Mouse (Mus musculus): ENCODE measurements around the gene Rpp30. TPM values are rescaled to one million over a fixed set of nuclear protein-coding genes. Genes with fewer than 3 reads are reported as not detected.

The Rpp30 gene
- polyA plus RNA-seq (2015; fragmentation: Nextera tagmentation; extraction: Ambion mirVana) = 85.3 and 89.3 TPM in 2 replicates

- peak within 1 kb of the TSS; percentile 24 for H3K27ac ChIP-seq
- ATAC-seq (ENCODE audit: borderline replicate concordance, extremely low read depth, low FRiP score, low TSS enrichment) = peak; percentile 95
- H3K27me3 ChIP-seq = no peaks in the 10 kb centered on the region
- H3K9me3 ChIP-seq = no peaks in the 10 kb centered on the region
- H3K4me3 ChIP-seq = peak within 1 kb of the TSS; percentile 78
- 2% methylated on average over 34 of the region's 34 CpGs for WGBS
- H3K4me2 ChIP-seq = peak within 1 kb of the TSS; percentile 83
- peaks cover 8% of the 10 kb centered on the region for H3K4me1 ChIP-seq
- H3K9ac ChIP-seq = peak within 1 kb of the TSS; percentile 65
- H3K36me3 ChIP-seq = peaks cover 7% of the 10 kb centered on the region; the same call in 1 of the 2 replicates
Observed at GRCm38 (mm10) chr19:36083262-36084225, at the start of gene Rpp30. Gene Rpp30 (plus strand): TSS chr19:36083716.

GRCm38 (mm10) chr19:36046046-36046445 is 37.5 kb upstream of the Rpp30 start:
- H3K4me1 ChIP-seq = no peaks in the 10 kb centered on the region
- no peak for ATAC-seq (ENCODE audit: borderline replicate concordance, extremely low read depth, low FRiP score, low TSS enrichment)
- 72% methylated on average over 7 of the region's 7 CpGs for WGBS

GRCm38 (mm10) chr19:36056502-36057221 is 26.9 kb upstream of the Rpp30 start:
- H3K36me3 ChIP-seq = no peaks in the 10 kb centered on the region
- no peaks in the 10 kb centered on the region for H3K9me3 ChIP-seq
- H3K4me3 ChIP-seq = peak overlapping the region; percentile 51
- H3K27ac ChIP-seq = no peak overlapping the region
- WGBS = 7% methylated on average over 49 of the region's 49 CpGs
- ATAC-seq (ENCODE audit: borderline replicate concordance, extremely low read depth, low FRiP score, low TSS enrichment) = peak; percentile 46
- peaks cover 9% of the 10 kb centered on the region for H3K4me1 ChIP-seq
- H3K4me2 ChIP-seq = peak overlapping the region; percentile 96
- H3K27me3 ChIP-seq = peaks cover 56% of the 10 kb centered on the region
- H3K9ac ChIP-seq = 0 out of 2 replicates have a peak overlapping the region, but pooled peaks have one; percentile 13

More at GRCm38 (mm10) chr19:36046046-36046445, 37.5 kb upstream of the Rpp30 start:
- Histone ChIP-seq H3K9me3 (no peaks in the 10 kb centered on the region), H3K4me2 (no peak overlapping the region), H3K27me3 (no peaks in the 10 kb centered on the region), H3K9ac (no peak overlapping the region), H3K36me3 (no peaks in the 10 kb centered on the region), H3K27ac (no peak overlapping the region), H3K4me3 (no peak overlapping the region)

DNA sequence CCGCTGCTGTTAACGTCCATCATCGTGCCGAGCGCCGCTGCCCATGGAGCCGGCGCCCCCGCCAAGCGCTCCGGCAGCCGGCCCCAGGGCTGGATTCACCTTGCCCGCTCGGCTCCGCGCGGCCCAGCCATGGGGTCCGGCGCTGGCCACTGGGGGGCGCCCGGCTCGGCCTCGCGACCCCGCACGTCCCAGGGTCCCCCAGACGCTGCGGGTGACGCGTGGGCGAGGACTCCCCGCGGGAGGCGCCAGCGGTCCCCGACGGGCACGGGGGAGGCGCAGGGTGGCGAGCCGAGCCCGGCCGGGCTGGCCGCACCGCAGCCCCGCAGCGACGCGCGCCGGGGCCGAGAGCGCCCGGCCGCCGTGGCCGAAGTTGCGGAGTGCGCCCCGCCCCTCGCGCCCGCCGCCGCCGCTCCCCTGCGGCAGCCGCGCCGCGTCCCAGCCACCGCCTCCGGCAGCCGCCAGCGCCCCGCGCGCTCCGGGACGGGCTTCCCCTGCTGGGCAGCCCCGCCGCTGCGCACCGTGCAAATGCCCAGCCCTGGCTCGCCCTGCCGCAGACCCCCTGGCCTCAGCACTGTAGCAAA is 26.2 kb upstream of the Rpp30 start, which contains the start of gene Htr7:
TSS of gene Htr7 (minus strand) at position 277 of the 581 bp plus-strand sequence.
- no peaks in the 10 kb centered on the region for H3K36me3 ChIP-seq
- peaks cover 9% of the 10 kb centered on the region for H3K4me1 ChIP-seq
- H3K9me3 ChIP-seq = no peaks in the 10 kb centered on the region
- H3K4me2 ChIP-seq = peak within 1 kb of the TSS; percentile 96
- peaks cover 56% of the 10 kb centered on the region for H3K27me3 ChIP-seq
- peak within 1 kb of the TSS; percentile 51 for H3K4me3 ChIP-seq
- H3K9ac ChIP-seq = 0 out of 2 replicates have a peak within 1 kb of the TSS, but pooled peaks have one; percentile 13
- ATAC-seq (ENCODE audit: borderline replicate concordance, extremely low read depth, low FRiP score, low TSS enrichment) = peak; percentile 86
- under 1% methylated on average over 57 of the region's 86 CpGs for WGBS
- no peak within 1 kb of the TSS for H3K27ac ChIP-seq

DNA sequence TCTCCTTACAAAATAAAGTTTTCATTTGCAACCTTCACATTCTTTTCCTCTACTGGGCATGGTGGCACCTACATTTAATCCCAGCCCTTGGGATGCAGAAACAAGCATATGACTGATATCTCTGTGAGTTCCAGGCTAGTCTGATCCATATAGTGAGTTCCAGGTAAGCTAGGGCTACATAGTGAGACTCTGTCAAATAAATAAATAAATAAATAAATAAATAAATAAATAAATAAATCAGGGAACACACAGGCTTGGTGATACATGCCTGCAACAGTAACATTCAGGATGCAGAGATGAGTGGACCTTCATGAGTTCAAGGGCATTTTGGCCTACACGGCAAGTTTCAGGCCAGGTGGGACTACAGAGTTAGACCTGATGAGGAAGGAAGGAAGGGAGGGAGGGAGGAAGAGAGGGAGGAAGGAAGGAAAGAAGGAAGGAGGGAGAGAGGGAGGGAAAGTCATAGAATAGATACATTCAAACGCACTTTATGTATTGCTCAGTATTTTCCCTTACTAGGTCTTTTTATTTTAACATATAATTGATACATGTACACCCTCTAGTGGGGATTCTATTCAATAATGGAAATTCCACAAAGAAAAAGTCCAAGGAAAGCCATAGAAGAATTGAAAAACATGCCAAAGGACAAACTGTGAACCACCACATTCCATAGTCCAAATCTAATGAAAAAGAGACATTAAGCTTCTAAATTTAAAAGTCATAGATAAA is 20.6 kb upstream of the Rpp30 start:
- H3K27ac ChIP-seq = no peak overlapping the region
- H3K36me3 ChIP-seq = no peaks in the 10 kb centered on the region
- no peak overlapping the region for H3K4me3 ChIP-seq
- ATAC-seq (ENCODE audit: borderline replicate concordance, extremely low read depth, low FRiP score, low TSS enrichment) = no peak
- no peak overlapping the region for H3K9ac ChIP-seq
- WGBS = 59% methylated on average over 2 of the region's 2 CpGs
- H3K27me3 ChIP-seq = peaks cover 16% of the 10 kb centered on the region
- H3K4me1 ChIP-seq = no peaks in the 10 kb centered on the region
- no peak overlapping the region for H3K4me2 ChIP-seq
- no peaks in the 10 kb centered on the region for H3K9me3 ChIP-seq

DNA sequence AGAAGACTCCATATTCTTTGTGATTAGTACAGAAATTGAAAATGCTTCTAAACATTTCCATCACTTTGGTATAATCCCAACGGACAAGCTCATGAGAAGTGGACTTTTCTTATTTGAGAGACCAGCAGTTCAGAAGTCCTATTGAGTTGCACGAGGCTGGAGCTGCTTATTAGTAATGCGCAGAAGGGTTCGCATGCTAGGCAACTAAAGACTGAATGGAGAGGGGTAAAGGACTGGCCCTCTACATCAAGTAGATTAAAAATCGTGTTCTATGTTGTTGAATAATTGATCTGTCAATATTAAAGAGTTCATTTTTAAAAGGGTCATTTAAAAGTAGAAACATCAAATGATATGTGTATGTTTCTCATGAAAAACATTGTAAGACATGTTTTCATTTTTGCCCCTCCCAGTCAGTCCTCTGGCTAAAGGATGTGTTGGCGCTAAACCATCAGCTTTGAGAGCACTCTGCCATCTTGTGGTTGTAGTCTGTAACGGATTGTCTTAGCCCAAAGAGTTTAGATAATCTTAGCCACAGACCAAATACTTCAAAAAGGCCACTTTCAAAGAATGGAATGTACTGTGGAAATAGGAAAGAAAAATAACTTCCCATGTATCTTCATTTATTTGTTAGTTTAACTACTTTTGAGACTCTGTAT is 782 bp upstream of the Rpp30 start:
- H3K4me3 ChIP-seq = peak overlapping the region; percentile 78
- peaks cover 8% of the 10 kb centered on the region for H3K4me1 ChIP-seq
- ATAC-seq (ENCODE audit: borderline replicate concordance, extremely low read depth, low FRiP score, low TSS enrichment) = peak; percentile 68; the same call in 1 of the 2 replicates
- no peaks in the 10 kb centered on the region for H3K9me3 ChIP-seq
- no peaks in the 10 kb centered on the region for H3K27me3 ChIP-seq
- WGBS = 48% methylated on average over 7 of the region's 7 CpGs
- H3K27ac ChIP-seq = peak overlapping the region; percentile 24; the same call in 1 of the 2 replicates
- H3K36me3 ChIP-seq = no peaks in the 10 kb centered on the region
- peak overlapping the region; percentile 83 for H3K4me2 ChIP-seq
- H3K9ac ChIP-seq = 0 out of 2 replicates have a peak overlapping the region, but pooled peaks have one; percentile 17

DNA sequence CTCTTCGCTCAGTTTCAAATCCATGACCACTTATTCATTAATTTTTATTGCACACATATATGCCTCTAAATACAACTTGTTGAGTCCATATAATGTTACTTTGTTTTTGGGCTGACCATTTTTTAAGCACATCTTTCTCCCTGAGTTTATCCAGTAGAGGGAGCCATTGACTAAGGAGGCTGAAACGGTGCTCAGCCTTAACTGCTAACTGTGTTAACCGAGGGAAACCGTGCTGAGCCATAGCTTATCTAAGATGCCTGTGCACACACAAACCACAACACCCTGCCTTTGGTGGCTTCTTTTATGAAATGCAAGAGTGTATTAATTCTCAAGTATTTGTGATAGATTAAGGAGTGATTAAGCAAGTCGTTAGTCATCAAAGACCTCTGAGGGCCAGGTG is 7.3 kb downstream of the Rpp30 start:
- H3K4me2 ChIP-seq = no peak overlapping the region
- no peak overlapping the region for H3K4me3 ChIP-seq
- no peak overlapping the region for H3K9ac ChIP-seq
- peaks cover 59% of the 10 kb centered on the region for H3K36me3 ChIP-seq
- no peaks in the 10 kb centered on the region for H3K9me3 ChIP-seq
- no peaks in the 10 kb centered on the region for H3K4me1 ChIP-seq
- no peak for ATAC-seq (ENCODE audit: borderline replicate concordance, extremely low read depth, low FRiP score, low TSS enrichment)
- H3K27ac ChIP-seq = no peak overlapping the region
- 40% methylated on average over 5 of the region's 5 CpGs for WGBS
- H3K27me3 ChIP-seq = no peaks in the 10 kb centered on the region

DNA sequence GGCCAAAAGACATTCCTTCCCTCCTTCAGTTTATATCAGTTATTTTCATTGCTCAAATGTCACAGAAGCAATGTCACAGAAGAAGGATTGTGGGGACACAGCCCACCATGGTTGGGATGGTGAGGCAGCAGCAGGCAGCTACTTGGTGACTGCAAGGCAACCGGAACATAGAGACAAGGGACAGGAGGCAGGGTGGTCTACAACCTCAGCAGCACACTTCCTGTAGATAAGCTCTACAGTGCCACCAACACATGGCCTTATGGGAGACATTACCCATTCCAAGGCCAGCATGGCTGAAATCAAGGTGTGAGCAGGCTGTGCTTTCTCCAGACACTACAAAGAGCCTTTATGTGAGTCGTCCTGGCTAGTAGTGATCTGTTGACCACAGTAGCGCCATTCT is 13.7 kb downstream of the Rpp30 start:
- no peaks in the 10 kb centered on the region for H3K27me3 ChIP-seq

DNA sequence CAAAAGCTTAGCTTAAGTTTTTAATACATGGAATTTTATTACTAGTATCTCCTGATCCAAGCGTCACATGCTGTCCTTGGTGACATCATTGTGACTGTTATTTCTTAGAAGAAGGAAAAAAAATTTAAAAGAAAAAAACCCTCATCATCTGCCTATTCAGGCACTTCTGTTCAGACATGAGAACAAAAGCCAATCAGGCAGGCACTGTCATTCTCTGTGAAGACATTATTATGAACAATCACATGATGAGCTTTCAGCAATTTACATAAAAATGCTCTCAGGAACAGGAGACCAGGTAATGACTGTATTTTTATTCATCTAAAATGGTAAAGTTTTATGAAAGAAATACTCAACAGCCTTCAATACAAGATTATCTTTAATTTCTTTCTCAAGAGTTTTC is 14.7 kb downstream of the Rpp30 start:
- no peaks in the 10 kb centered on the region for H3K27me3 ChIP-seq
- H3K36me3 ChIP-seq = peaks cover 60% of the 10 kb centered on the region
- no peaks in the 10 kb centered on the region for H3K9me3 ChIP-seq
- H3K4me2 ChIP-seq = no peak overlapping the region
- WGBS = 92% methylated on average over 1 of the region's 1 CpGs
- no peak for ATAC-seq (ENCODE audit: borderline replicate concordance, extremely low read depth, low FRiP score, low TSS enrichment)
- no peak overlapping the region for H3K27ac ChIP-seq
- H3K4me3 ChIP-seq = no peak overlapping the region
- no peak overlapping the region for H3K9ac ChIP-seq
- H3K4me1 ChIP-seq = no peaks in the 10 kb centered on the region

More for the DNA sequence above, 13.7 kb downstream of the Rpp30 start:
- 80% methylated on average over 3 of the region's 3 CpGs for WGBS
- H3K4me1 ChIP-seq = no peaks in the 10 kb centered on the region
- no peaks in the 10 kb centered on the region for H3K9me3 ChIP-seq
- H3K4me3 ChIP-seq = no peak overlapping the region
- H3K9ac ChIP-seq = no peak overlapping the region
- H3K4me2 ChIP-seq = no peak overlapping the region
- H3K27ac ChIP-seq = no peak overlapping the region
- peaks cover 56% of the 10 kb centered on the region for H3K36me3 ChIP-seq
- no peak for ATAC-seq (ENCODE audit: borderline replicate concordance, extremely low read depth, low FRiP score, low TSS enrichment)

GRCm38 (mm10) chr19:36098916-36099315 is 15.4 kb downstream of the Rpp30 start:
- ATAC-seq (ENCODE audit: borderline replicate concordance, extremely low read depth, low FRiP score, low TSS enrichment) = no peak
- H3K27ac ChIP-seq = no peak overlapping the region
- no peaks in the 10 kb centered on the region for H3K9me3 ChIP-seq
- no peaks in the 10 kb centered on the region for H3K4me1 ChIP-seq
- H3K36me3 ChIP-seq = peaks cover 57% of the 10 kb centered on the region
- WGBS = 86% methylated on average over 7 of the region's 7 CpGs
- H3K27me3 ChIP-seq = no peaks in the 10 kb centered on the region
- no peak overlapping the region for H3K9ac ChIP-seq
- no peak overlapping the region for H3K4me3 ChIP-seq
- H3K4me2 ChIP-seq = no peak overlapping the region

Data from lung, embryonic 15.5 days (tissue).